Mouse (Mus musculus) forebrain, embryonic 10.5 days (tissue): ENCODE results near the gene Dph3. TPM values are rescaled to one million over a fixed set of nuclear protein-coding genes. Genes with fewer than 3 reads are reported as not detected.
"Not testable (repeated sequence)": the region's sequence is repeated elsewhere in the genome, so short reads cannot be mapped to it uniquely, and the experiment has no call there.

Experiments used
- DNase-seq: peaks from one replicate; pipeline ENCODE4 v3.0.0-alpha.2; 2017; ENCODE audit warnings: low spot score; ENCODE audit errors: extremely low spot score
- H3K27ac ChIP-seq: fragments of 300-500 bp; sonication (generic); 2 replicates; pipeline ENCODE4 v1.5.1; 2016; ENCODE audit warnings: mild to moderate bottlenecking
- H3K27me3 ChIP-seq: fragments of 300-500 bp; sonication (generic); 2 replicates; pipeline ENCODE4 v1.6.1; 2016; ENCODE audit warnings: mild to moderate bottlenecking; ENCODE audit not compliant: poor library complexity, severe bottlenecking
- H3K36me3 ChIP-seq: fragments of 300-500 bp; sonication (generic); replicated peaks from 2 replicates; pipeline ENCODE4 v1.6.1; 2016; ENCODE audit warnings: mild to moderate bottlenecking, moderate library complexity
- H3K4me1 ChIP-seq: fragments of 300-500 bp; sonication (generic); 2 replicates; pipeline ENCODE4 v1.6.1; 2016
- H3K4me3 ChIP-seq: fragments of 300-500 bp; sonication (generic); 2 replicates; pipeline ENCODE4 v1.5.1; 2016; ENCODE audit warnings: mild to moderate bottlenecking, moderate library complexity
- H3K9me3 ChIP-seq: fragments of 300-500 bp; sonication (generic); 2 replicates; pipeline ENCODE4 v1.6.1; 2016; ENCODE audit warnings: mild to moderate bottlenecking, moderate library complexity
- WGBS: fragments of 180-500 bp; shearing (Covaris S2); methylation state at CpG from one replicate; pipeline ENCODE4 v1.1.7; 2016; 5-methylcytosine and 5-hydroxymethylcytosine counted together
- polyA plus RNA-seq: library from polyadenylated mRNA; unstranded; fragments of >200 nt; fragmentation: Nextera tagmentation; extraction: Ambion mirVana; gene quantifications from 2 replicates; pipeline ENCODE4 v1.2.1, GENCODE M21; 2016

The Dph3 gene
- 110 and 114 TPM in 2 replicates for polyA plus RNA-seq

GRCm38 (mm10) chr14:32085486-32086201, at the start of gene Dph3:
Gene Dph3, minus strand, starts transcription at chr14:32085729.
- peak; percentile 99 for DNase-seq
- H3K27me3 ChIP-seq: no peaks in the 10 kb centered on the region
- H3K36me3 ChIP-seq: peaks cover 25% of the 10 kb centered on the region
- peak within 1 kb of the TSS; percentile 74 for H3K4me3 ChIP-seq
- peaks cover 25% of the 10 kb centered on the region for H3K4me1 ChIP-seq
- WGBS: under 1% methylated on average over 43 of the region's 43 CpGs
- peak within 1 kb of the TSS; percentile 90 for H3K27ac ChIP-seq
- no peaks in the 10 kb centered on the region for H3K9me3 ChIP-seq

DNA sequence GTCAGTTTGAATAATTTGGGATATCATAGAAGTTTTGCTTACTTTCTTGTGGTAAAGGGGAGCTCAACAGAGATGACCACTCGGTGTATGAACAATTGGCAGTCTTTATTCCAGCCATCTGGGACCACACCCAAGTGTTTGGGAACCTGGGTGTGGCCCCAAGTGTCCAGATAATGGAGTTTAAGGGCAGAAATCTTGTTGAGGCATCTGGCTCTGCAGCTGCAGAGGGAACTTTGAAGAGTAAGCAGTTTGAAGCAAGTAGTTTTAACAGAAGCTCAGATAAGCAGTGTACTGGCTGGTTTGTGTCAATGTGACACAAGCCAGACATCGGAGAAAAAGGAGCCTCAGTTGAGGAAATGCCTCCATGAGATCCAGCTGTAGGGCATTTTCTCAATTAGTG, 48.8 kb upstream of the Dph3 start:
- no peaks in the 10 kb centered on the region for H3K4me1 ChIP-seq
- H3K27ac ChIP-seq: no peak overlapping the region
- no peak for DNase-seq
- no peaks in the 10 kb centered on the region for H3K27me3 ChIP-seq
- H3K36me3 ChIP-seq: no peaks in the 10 kb centered on the region
- no peaks in the 10 kb centered on the region for H3K9me3 ChIP-seq
- 76% methylated on average over 2 of the region's 2 CpGs for WGBS
- no peak overlapping the region for H3K4me3 ChIP-seq

DNA sequence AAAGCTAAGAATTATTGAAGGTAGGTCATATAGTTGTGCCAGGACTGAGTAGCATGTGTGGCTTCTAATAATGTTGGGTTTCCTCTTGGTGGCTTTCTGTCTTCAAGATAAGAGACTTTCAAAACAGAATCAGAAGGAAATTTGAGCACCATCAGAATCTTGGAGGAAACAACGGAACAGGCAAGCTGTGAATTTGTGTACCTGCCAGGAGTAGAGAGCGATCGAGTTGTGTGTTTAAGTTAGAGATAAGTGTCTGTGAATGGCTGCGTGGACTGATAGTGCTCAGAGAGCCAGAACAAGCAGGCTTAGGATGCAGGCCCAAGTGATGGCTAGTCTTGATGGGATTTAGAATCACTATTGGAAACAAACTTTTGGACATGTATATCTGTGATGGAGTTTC, 46.3 kb upstream of the Dph3 start:
- no peaks in the 10 kb centered on the region for H3K4me1 ChIP-seq
- no peaks in the 10 kb centered on the region for H3K36me3 ChIP-seq
- no peaks in the 10 kb centered on the region for H3K9me3 ChIP-seq
- DNase-seq: no peak
- H3K27ac ChIP-seq: no peak overlapping the region
- 89% methylated on average over 4 of the region's 4 CpGs for WGBS
- H3K4me3 ChIP-seq: no peak overlapping the region
- no peaks in the 10 kb centered on the region for H3K27me3 ChIP-seq

DNA sequence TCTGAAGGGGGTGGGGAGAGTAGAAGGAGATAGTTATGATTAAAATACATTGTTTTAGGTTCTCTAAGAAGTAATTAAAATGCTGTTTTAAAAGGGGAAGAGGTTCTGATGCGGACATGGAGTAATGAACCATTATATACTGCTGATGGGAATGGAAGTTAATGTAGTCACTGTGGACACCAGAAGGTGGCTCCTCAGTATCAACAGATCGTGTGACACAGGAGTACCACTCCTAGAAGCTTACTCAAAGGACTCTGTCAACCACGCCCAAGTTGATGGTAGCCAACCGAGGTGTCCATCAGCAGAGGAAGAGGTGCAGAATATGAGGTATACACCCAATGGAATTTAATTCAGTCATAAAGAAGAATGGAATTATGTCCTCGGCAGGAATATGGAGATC, 42.9 kb upstream of the Dph3 start:
- no peak overlapping the region for H3K4me3 ChIP-seq
- DNase-seq: no peak
- H3K9me3 ChIP-seq: no peaks in the 10 kb centered on the region
- H3K4me1 ChIP-seq: no peaks in the 10 kb centered on the region
- no peaks in the 10 kb centered on the region for H3K27me3 ChIP-seq
- 84% methylated on average over 5 of the region's 5 CpGs for WGBS
- H3K27ac ChIP-seq: no peak overlapping the region
- no peaks in the 10 kb centered on the region for H3K36me3 ChIP-seq

GRCm38 (mm10) chr14:32125256-32125655, 39.7 kb upstream of the Dph3 start:
- H3K4me3 ChIP-seq, H3K9me3 ChIP-seq, DNase-seq, H3K27me3 ChIP-seq, H3K36me3 ChIP-seq, H3K4me1 ChIP-seq, H3K27ac ChIP-seq: not testable (repeated sequence)
- WGBS: 81% methylated on average over 5 of the region's 5 CpGs

GRCm38 (mm10) chr14:32124261-32124660, 38.7 kb upstream of the Dph3 start:
- 60% methylated on average over 3 of the region's 3 CpGs for WGBS
- no peaks in the 10 kb centered on the region for H3K4me1 ChIP-seq

DNA sequence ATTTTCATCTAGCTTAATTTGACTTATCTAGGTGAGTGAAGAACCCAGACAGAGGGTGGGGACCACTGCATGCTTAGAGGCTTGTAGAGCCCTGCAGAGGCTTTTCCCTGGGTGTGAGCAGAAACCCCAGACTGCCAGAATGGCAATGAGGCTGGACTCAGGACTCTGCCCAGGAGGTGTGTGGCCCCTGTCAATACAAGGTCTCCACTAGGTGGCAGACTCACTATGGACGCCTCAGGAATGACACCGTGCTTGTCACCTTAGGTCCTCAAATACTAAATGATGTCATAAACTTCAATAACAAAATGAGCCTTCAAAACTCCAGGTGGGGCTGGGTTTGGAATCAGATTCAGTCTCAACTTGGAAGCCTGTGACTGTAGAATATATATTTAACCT, 36.4 kb upstream of the Dph3 start:
- no peaks in the 10 kb centered on the region for H3K36me3 ChIP-seq
- H3K27me3 ChIP-seq: no peaks in the 10 kb centered on the region
- WGBS: 53% methylated on average over 2 of the region's 2 CpGs
- H3K4me3 ChIP-seq: no peak overlapping the region
- no peaks in the 10 kb centered on the region for H3K4me1 ChIP-seq
- no peaks in the 10 kb centered on the region for H3K9me3 ChIP-seq
- H3K27ac ChIP-seq: no peak overlapping the region
- no peak for DNase-seq

More at GRCm38 (mm10) chr14:32124261-32124660, 38.7 kb upstream of the Dph3 start:
- Histone ChIP-seq H3K36me3 (no peaks in the 10 kb centered on the region), H3K4me3 (no peak overlapping the region), H3K27ac (no peak overlapping the region), H3K27me3 (no peaks in the 10 kb centered on the region), H3K9me3 (no peaks in the 10 kb centered on the region)
- no peak for DNase-seq

- H3K9me3 ChIP-seq: no peaks in the 10 kb centered on the region
- no peak overlapping the region for H3K27ac ChIP-seq
- no peaks in the 10 kb centered on the region for H3K27me3 ChIP-seq
- no peak for DNase-seq
- 80% methylated on average over 11 of the region's 11 CpGs for WGBS
- H3K4me3 ChIP-seq: no peak overlapping the region
- no peaks in the 10 kb centered on the region for H3K36me3 ChIP-seq
- no peaks in the 10 kb centered on the region for H3K4me1 ChIP-seq
These were observed 35.7 kb upstream of the Dph3 start for GRCm38 (mm10) chr14:32120940-32121919.

GRCm38 (mm10) chr14:32112124-32112523, 26.6 kb upstream of the Dph3 start:
- not testable (repeated sequence) for H3K27ac ChIP-seq, H3K4me3 ChIP-seq, H3K9me3 ChIP-seq, H3K27me3 ChIP-seq, DNase-seq, H3K4me1 ChIP-seq, H3K36me3 ChIP-seq
- WGBS: 94% methylated on average over 10 of the region's 10 CpGs

- Histone ChIP-seq H3K9me3 (no peaks in the 10 kb centered on the region), H3K27ac (no peak overlapping the region), H3K4me1 (no peaks in the 10 kb centered on the region), H3K4me3 (no peak overlapping the region), H3K36me3 (peaks cover 26% of the 10 kb centered on the region), H3K27me3 (no peaks in the 10 kb centered on the region)
- WGBS: 91% methylated on average over 4 of the region's 4 CpGs
- no peak for DNase-seq
These were observed 21.4 kb upstream of the Dph3 start for GRCm38 (mm10) chr14:32106911-32107310.

DNA sequence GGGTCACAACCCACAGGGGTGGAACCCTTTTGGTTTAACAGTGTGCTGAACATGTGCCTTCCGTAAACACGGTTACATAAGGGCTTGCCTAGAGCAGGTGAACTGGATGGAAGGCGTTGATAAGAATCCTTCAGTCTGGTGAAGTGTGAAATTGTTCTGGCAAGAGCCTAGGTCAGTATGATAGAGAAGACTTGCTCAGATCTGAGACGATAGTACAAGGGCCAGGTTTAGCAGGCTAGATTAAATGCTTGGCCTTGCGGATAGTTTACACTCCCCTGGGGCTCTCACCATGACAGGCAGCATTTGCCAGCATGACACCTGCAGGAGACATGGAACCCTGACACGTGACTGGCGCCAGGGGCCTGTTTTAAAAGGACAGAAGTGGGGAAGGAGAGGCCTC, 20.1 kb upstream of the Dph3 start:
- Histone ChIP-seq H3K9me3 (no peaks in the 10 kb centered on the region), H3K36me3 (peaks cover 36% of the 10 kb centered on the region), H3K4me3 (no peak overlapping the region), H3K27me3 (no peaks in the 10 kb centered on the region), H3K4me1 (no peaks in the 10 kb centered on the region), H3K27ac (no peak overlapping the region)
- WGBS: 72% methylated on average over 7 of the region's 7 CpGs
- DNase-seq: no peak

- no peak for DNase-seq
- H3K36me3 ChIP-seq: peaks cover 57% of the 10 kb centered on the region
- 88% methylated on average over 4 of the region's 4 CpGs for WGBS
- H3K27ac ChIP-seq: no peak overlapping the region
- H3K4me3 ChIP-seq: no peak overlapping the region
- no peaks in the 10 kb centered on the region for H3K9me3 ChIP-seq
- no peaks in the 10 kb centered on the region for H3K27me3 ChIP-seq
- no peaks in the 10 kb centered on the region for H3K4me1 ChIP-seq
These were observed 18.0 kb upstream of the Dph3 start for GRCm38 (mm10) chr14:32103556-32103955.

DNA sequence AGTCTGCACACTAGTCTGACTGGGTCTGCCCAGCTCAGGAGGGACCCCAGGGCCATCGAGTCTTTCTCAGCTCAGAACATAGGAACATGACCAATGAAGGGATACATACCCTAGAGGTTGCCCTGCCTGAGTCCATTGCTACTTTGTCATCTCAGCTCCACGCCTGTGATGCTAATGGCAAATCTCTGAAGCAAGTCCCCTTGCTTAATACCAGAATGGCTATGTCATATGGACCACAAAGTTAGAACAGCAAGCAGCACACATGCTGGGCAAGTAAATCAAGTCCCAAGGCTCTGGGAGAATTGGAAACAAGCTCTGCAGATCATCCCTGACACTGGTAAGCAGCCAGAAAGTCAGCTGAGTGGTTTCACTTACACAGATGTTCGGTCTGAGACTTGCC, 13.4 kb upstream of the Dph3 start:
- Histone ChIP-seq H3K4me3 (no peak overlapping the region), H3K9me3 (no peaks in the 10 kb centered on the region), H3K36me3 (peaks cover 91% of the 10 kb centered on the region), H3K4me1 (no peaks in the 10 kb centered on the region), H3K27ac (no peak overlapping the region), H3K27me3 (no peaks in the 10 kb centered on the region)
- no peak for DNase-seq
- WGBS: 90% methylated on average over 3 of the region's 3 CpGs
